ENCODE assay signal across 8 mouse cellular contexts in the genomic region with DNA sequence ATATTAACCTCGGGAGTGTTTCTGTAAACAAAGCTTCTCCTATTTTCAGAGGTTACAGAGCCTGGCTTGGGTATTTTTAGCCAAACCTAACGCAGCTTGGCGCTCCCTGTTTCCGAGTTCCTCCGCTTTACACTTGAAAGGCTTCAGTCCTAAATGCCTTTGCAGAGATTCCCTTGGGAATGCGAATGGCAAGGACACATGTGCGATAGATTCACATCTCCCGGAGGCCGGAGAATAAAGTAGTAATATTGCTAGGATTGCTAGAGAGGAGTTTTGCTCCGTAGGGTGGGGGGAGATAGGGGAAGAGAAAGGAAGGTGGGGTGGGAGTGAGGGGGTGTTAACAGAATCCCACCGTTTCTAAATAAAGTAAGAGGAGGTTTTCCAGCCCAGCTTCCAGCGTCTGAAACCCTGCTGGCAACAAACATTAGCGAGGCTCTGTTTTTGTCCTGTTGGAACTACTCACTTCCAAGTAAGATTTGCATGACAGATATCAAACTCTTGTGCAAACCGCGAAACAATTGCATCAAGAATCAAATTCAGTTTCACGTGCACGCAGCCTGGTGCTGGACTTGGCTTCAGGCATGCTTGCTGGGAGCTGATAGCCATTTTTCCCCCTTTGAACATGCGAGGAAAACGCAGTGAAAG. TPM values are rescaled to one million over a fixed set of nuclear protein-coding genes. Genes with fewer than 3 reads are reported as not detected.
A peak's percentile ranks its signal among the peaks of the same experiment; 100 is the strongest.
DNase-seq lines count a peak whose midpoint lies in the region; ATAC-seq and TF ChIP-seq lines count a peak whose summit lies in the region.

No protein-coding gene starts in this region.

- TF ChIP-seq CTCF in liver, adult 2 months (IDR thresholded peaks at IDR 0.05; ENCODE audit: low read depth, low read length): no peak

- WGBS in liver, adult 2 months: 5% methylated on average over 19 of the region's 19 CpGs
- WGBS in forebrain, embryonic 16.5 days: under 1% methylated on average over 19 of the region's 19 CpGs
- 3% methylated on average over 19 of the region's 19 CpGs for WGBS in intestine, embryonic 15.5 days
- WGBS in midbrain, embryonic 15.5 days: 0% methylated on average over 19 of the region's 19 CpGs

- peak overlapping the region; percentile 54 for H3K27ac ChIP-seq in liver, adult 2 months (replicated peaks; ENCODE audit: insufficient read depth, low read depth, low read length)
- H3K27ac ChIP-seq in forebrain, embryonic 16.5 days (ENCODE audit: low read length): peak overlapping the region; percentile 82
- H3K27ac ChIP-seq in intestine, embryonic 15.5 days: peak overlapping the region; percentile 32; the same call in 1 of the 2 replicates
- peak overlapping the region; percentile 77 for H3K27ac ChIP-seq in midbrain, embryonic 15.5 days

- H3K9me3 ChIP-seq in forebrain, embryonic 16.5 days (ENCODE audit: control insufficient read depth, low read length): no peaks in the 10 kb centered on the region
- no peaks in the 10 kb centered on the region for H3K9me3 ChIP-seq in intestine, embryonic 15.5 days
- H3K9me3 ChIP-seq in midbrain, embryonic 15.5 days: no peaks in the 10 kb centered on the region

- H3K27me3 ChIP-seq in liver, adult 2 months (ENCODE audit: control insufficient read depth, insufficient read depth, low read length): no peaks in the 10 kb centered on the region
- H3K27me3 ChIP-seq in forebrain, embryonic 16.5 days (replicated peaks; ENCODE audit: control insufficient read depth, insufficient read depth, low read length): no peaks in the 10 kb centered on the region
- no peaks in the 10 kb centered on the region for H3K27me3 ChIP-seq in intestine, embryonic 15.5 days (replicated peaks)
- no peaks in the 10 kb centered on the region; the same call in 1 of the 2 replicates for H3K27me3 ChIP-seq in midbrain, embryonic 15.5 days (replicated peaks)

- DNase-seq in liver, adult 2 months (ENCODE audit: extremely low read depth, low read depth, low spot score): peak; percentile 88
- no peak for DNase-seq in liver
- no peak for DNase-seq in thymus, postnatal 4 days
- no peak for DNase-seq in urinary bladder, postnatal 14 days (ENCODE audit: low spot score)
- no peak for DNase-seq in natural killer cell, adult 2 months (ENCODE audit: low spot score in 2 of 2)

- peak overlapping the region; percentile 1; the same call in 1 of the 2 replicates for H3K4me3 ChIP-seq in liver, adult 2 months (ENCODE audit: insufficient read depth, low read depth, low read length)
- peak overlapping the region; percentile 55 for H3K4me3 ChIP-seq in forebrain, embryonic 16.5 days (replicated peaks; ENCODE audit: low read length)
- peak overlapping the region; percentile 48 for H3K4me3 ChIP-seq in intestine, embryonic 15.5 days (replicated peaks)
- peak overlapping the region; percentile 50 for H3K4me3 ChIP-seq in midbrain, embryonic 15.5 days

- H3K79me2 ChIP-seq in liver, adult 2 months (ENCODE audit: control insufficient read depth, insufficient read depth, low read length): no peaks in the 10 kb centered on the region

- H3K4me1 ChIP-seq in liver, adult 2 months (ENCODE audit: control insufficient read depth, insufficient read depth, low read length): peaks cover 10% of the 10 kb centered on the region; the same call in 1 of the 2 replicates
- peaks cover 36% of the 10 kb centered on the region for H3K4me1 ChIP-seq in forebrain, embryonic 16.5 days (replicated peaks; ENCODE audit: control insufficient read depth, insufficient read depth, low read length)
- peaks cover 12% of the 10 kb centered on the region for H3K4me1 ChIP-seq in intestine, embryonic 15.5 days (replicated peaks)
- peaks cover 35% of the 10 kb centered on the region for H3K4me1 ChIP-seq in midbrain, embryonic 15.5 days

- H3K36me3 ChIP-seq in liver, adult 2 months (ENCODE audit: control insufficient read depth, insufficient read depth, low read length): no peaks in the 10 kb centered on the region
- no peaks in the 10 kb centered on the region for H3K36me3 ChIP-seq in forebrain, embryonic 16.5 days (ENCODE audit: control insufficient read depth, insufficient read depth)
- no peaks in the 10 kb centered on the region for H3K36me3 ChIP-seq in intestine, embryonic 15.5 days
- no peaks in the 10 kb centered on the region for H3K36me3 ChIP-seq in midbrain, embryonic 15.5 days (replicated peaks)

- H3K9ac ChIP-seq in liver, adult 2 months (ENCODE audit: low read depth, low read length): peak overlapping the region; percentile 56; the same call in 1 of the 2 replicates
- H3K9ac ChIP-seq in forebrain, embryonic 16.5 days (replicated peaks; ENCODE audit: low read depth, low read length): peak overlapping the region; percentile 73
- H3K9ac ChIP-seq in intestine, embryonic 15.5 days: peak overlapping the region; percentile 51
- H3K9ac ChIP-seq in midbrain, embryonic 15.5 days: peak overlapping the region; percentile 50

- no peak for ATAC-seq in forebrain, embryonic 16.5 days
- ATAC-seq in intestine, embryonic 15.5 days: no peak
- ATAC-seq in midbrain, embryonic 15.5 days (replicated peaks): peak; percentile 8

- H3K4me2 ChIP-seq in forebrain, embryonic 16.5 days (ENCODE audit: low read length): peak overlapping the region; percentile 79
- H3K4me2 ChIP-seq in intestine, embryonic 15.5 days (replicated peaks): peak overlapping the region; percentile 90
- peak overlapping the region; percentile 90 for H3K4me2 ChIP-seq in midbrain, embryonic 15.5 days

- TF ChIP-seq POLR2A in liver, adult 2 months (IDR thresholded peaks at IDR 0.05; ENCODE audit: extremely low read depth, insufficient read depth, low read length): no peak

RNA-seq across cellular contexts. Expression of a gene that starts 0.7 kb away (rescaled TPM):
- total RNA-seq in liver, adult 2 months (2014; rRNA removed): 5.7 and 6.2 TPM in 2 replicates
- 2.3 and 3.5 TPM in 2 replicates for polyA plus RNA-seq in liver, adult 2 months (2012; rRNA removed)
- 49.1 and 56.3 TPM in 2 replicates for polyA plus RNA-seq in forebrain, embryonic 16.5 days (2015; fragmentation: Nextera tagmentation; extraction: Ambion mirVana)
- polyA plus RNA-seq in intestine, embryonic 15.5 days (2015; fragmentation: Nextera tagmentation; extraction: Ambion mirVana): 14.1 and 15.1 TPM in 2 replicates
- polyA plus RNA-seq in midbrain, embryonic 15.5 days (2015; fragmentation: Nextera tagmentation; extraction: Ambion mirVana): 37.2 and 40.5 TPM in 2 replicates

Comparison
In these comparisons a context has a peak if more than half of its experiments do, and no peak if none do; other contexts are left out.
1. H3K27ac ChIP-seq: peak in every context shown above with its lines; median percentile 82 in forebrain, embryonic 16.5 days; 77 in midbrain, embryonic 15.5 days; 54 in liver, adult 2 months; 32 in intestine, embryonic 15.5 days.
2. H3K4me3 ChIP-seq: peak in every context shown above with its lines; median percentile 55 in forebrain, embryonic 16.5 days; 50 in midbrain, embryonic 15.5 days; 48 in intestine, embryonic 15.5 days; 1 in liver, adult 2 months.